Mouse (Mus musculus) natural killer cell, adult 2 months (primary cell): ENCODE measurements around the gene Cntrl.

ENCODE experiments used
- DNase-seq, 2 experiments: peaks; one replicate each; pipeline ENCODE4 v3.0.0; 2022; ENCODE audit warnings: low spot score in 2 of 2

The Cntrl gene

GRCm38 (mm10) chr2:35174100-35174499 is 64.8 kb downstream of the Cntrl start:
- no peak for DNase-seq

- DNase-seq = no peak
Measured at GRCm38 (mm10) chr2:35175281-35176065, 66.2 kb downstream of the Cntrl start.

- DNase-seq = no peak
Measured at GRCm38 (mm10) chr2:35178153-35178552, 68.9 kb downstream of the Cntrl start.

GRCm38 (mm10) chr2:35183115-35183673 is 73.9 kb downstream of the Cntrl start:
- no peak for DNase-seq

GRCm38 (mm10) chr2:35188929-35189328 is 79.6 kb downstream of the Cntrl start:
- no peak for DNase-seq

- no peak for DNase-seq
Measured at GRCm38 (mm10) chr2:35193976-35194375, 84.7 kb downstream of the Cntrl start.

- peak in 1 of 2 experiments; percentile 33 for DNase-seq
Measured at GRCm38 (mm10) chr2:35195626-35196544, 86.6 kb downstream of the Cntrl start.

GRCm38 (mm10) chr2:35199541-35199940 is 90.2 kb downstream of the Cntrl start:
- no peak for DNase-seq

GRCm38 (mm10) chr2:35199971-35200897 is 90.9 kb downstream of the Cntrl start:
- peak in 1 of 2 experiments; percentile 10 for DNase-seq

- DNase-seq = peak; percentile 100
Measured at GRCm38 (mm10) chr2:35200898-35201668, 91.8 kb downstream of the Cntrl start, which contains the start of gene Rab14. Gene Rab14 (minus strand): TSS chr2:35201120.

- no peak for DNase-seq
Measured at GRCm38 (mm10) chr2:35203729-35204128, 94.4 kb downstream of the Cntrl start.

GRCm38 (mm10) chr2:35206761-35207160 is 97.5 kb downstream of the Cntrl start:
- DNase-seq = no peak

- no peak for DNase-seq
Measured at GRCm38 (mm10) chr2:35208054-35208453, 98.8 kb downstream of the Cntrl start.

- DNase-seq = peak; percentile 34 to 52
Measured at GRCm38 (mm10) chr2:35208931-35209665, 99.8 kb downstream of the Cntrl start.

GRCm38 (mm10) chr2:35211681-35212080 is 102.4 kb downstream of the Cntrl start:
- no peak for DNase-seq

GRCm38 (mm10) chr2:35213345-35213910 is 104.1 kb downstream of the Cntrl start:
- DNase-seq = no peak

- peak; percentile 66 to 79 for DNase-seq
Measured at GRCm38 (mm10) chr2:35214881-35215358, 105.6 kb downstream of the Cntrl start.

- no peak for DNase-seq
Measured at GRCm38 (mm10) chr2:35215363-35215762, 106.1 kb downstream of the Cntrl start.

GRCm38 (mm10) chr2:35216701-35217100 is 107.4 kb downstream of the Cntrl start:
- DNase-seq = no peak
